Mouse (Mus musculus) neural tube, embryonic 14.5 days (tissue): ENCODE results near the gene Lypd6b. TPM values are rescaled to one million over a fixed set of nuclear protein-coding genes. Genes with fewer than 3 reads are reported as not detected.

Experiments used
- ATAC-seq: fragments of 200-750 bp; cut with Nextera tagmentation; 2 replicates; pipeline ENCODE4 v1.8.0; 2017; ENCODE audit warnings: low read depth, mild to moderate bottlenecking, moderate TSS enrichment, moderate library complexity
- H3K27ac ChIP-seq: fragments of 300-500 bp; sonication (generic); 2 replicates; pipeline ENCODE4 v1.5.1; 2014; ENCODE audit warnings: low read depth, mild to moderate bottlenecking, control low read depth, low read length, moderate library complexity, mixed read lengths
- H3K27me3 ChIP-seq: fragments of 300-500 bp; sonication (generic); 2 replicates; pipeline ENCODE4 v1.6.1; 2014; ENCODE audit warnings: low read length; ENCODE audit not compliant: control insufficient read depth, insufficient read depth
- H3K36me3 ChIP-seq: fragments of 300-500 bp; sonication (generic); 2 replicates; pipeline ENCODE4 v1.6.1; 2014; ENCODE audit warnings: low read length, mixed read lengths; ENCODE audit not compliant: control insufficient read depth, insufficient read depth
- H3K4me1 ChIP-seq: fragments of 300-500 bp; sonication (generic); 2 replicates; pipeline ENCODE4 v1.6.1; 2014; ENCODE audit warnings: low read length; ENCODE audit not compliant: control insufficient read depth, insufficient read depth
- H3K4me2 ChIP-seq: fragments of 300-500 bp; sonication (generic); 2 replicates; pipeline ENCODE4 v1.6.1; 2014; ENCODE audit warnings: mild to moderate bottlenecking, low read depth, low read length, control low read depth
- H3K4me3 ChIP-seq: fragments of 300-500 bp; sonication (generic); 2 replicates; pipeline ENCODE4 v1.5.1; 2014; ENCODE audit warnings: low read depth, low read length, control low read depth, mixed read lengths
- H3K9ac ChIP-seq: fragments of 300-500 bp; sonication (generic); replicated peaks from 2 replicates; pipeline ENCODE4 v1.6.1; 2014; ENCODE audit warnings: low read depth, mild to moderate bottlenecking, control low read depth, low read length, mixed read lengths
- H3K9me3 ChIP-seq: fragments of 300-500 bp; sonication (generic); 2 replicates; pipeline ENCODE4 v1.6.1; 2016; ENCODE audit warnings: low read length; ENCODE audit not compliant: control insufficient read depth
- WGBS: fragments of 180-500 bp; shearing (Covaris S2); extraction: QIAGEN DNeasy Blood & Tissue Kit; methylation state at CpG from one replicate; pipeline ENCODE4 v1.1.7; 2014; 5-methylcytosine and 5-hydroxymethylcytosine counted together
- polyA plus RNA-seq: library from polyadenylated mRNA; unstranded; fragments of >200 nt; fragmentation: Nextera tagmentation; extraction: Ambion mirVana; gene quantifications from 2 replicates; pipeline ENCODE4 v1.2.1, GENCODE M21; 2014

Lypd6b gene
- polyA plus RNA-seq: 14.1 and 24.6 TPM in 2 replicates

DNA sequence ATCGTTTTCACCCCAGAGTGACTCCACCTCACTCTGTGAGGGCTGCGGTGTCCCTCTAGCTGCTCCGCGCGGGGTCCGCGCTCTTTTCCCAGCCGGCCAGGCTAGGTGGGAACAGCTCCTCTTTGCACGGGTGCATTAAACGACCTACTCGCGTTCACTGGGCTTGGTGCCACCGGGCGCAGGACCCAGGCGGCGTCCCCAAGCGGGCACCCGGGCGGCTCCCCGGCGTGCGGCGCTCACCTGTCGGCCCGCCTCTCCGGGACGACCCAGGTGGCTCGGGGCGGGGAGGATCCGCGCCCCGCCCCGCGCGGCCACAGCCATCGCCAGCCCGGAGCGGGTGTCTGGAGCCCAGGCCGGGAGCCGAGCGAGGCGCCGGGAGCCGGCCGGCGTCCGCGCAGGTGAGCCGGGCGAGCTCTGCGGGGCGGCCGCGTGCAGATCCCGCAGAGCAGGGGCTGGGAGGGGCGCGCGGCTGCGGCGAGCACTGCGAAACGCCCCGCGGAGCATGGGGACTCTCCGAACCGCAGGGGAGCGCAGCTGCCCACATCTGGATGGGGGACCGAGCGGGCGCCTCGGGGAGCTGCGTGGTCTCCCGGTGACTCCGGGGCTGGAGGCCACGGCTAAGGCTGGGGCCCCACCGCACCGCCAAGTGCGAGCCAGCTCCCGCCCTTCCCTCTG lies at the start of gene Lypd6b:
Lypd6b (plus strand) TSS at position 313 of the 675 bp plus-strand sequence.
- peak; percentile 72 for ATAC-seq
- Histone ChIP-seq H3K9ac (peak within 1 kb of the TSS; percentile 75), H3K4me3 (peak within 1 kb of the TSS; percentile 62), H3K4me1 (no peaks in the 10 kb centered on the region; the same call in 1 of the 2 replicates), H3K27ac (no peak within 1 kb of the TSS), H3K36me3 (no peaks in the 10 kb centered on the region), H3K4me2 (peak within 1 kb of the TSS; percentile 99), H3K27me3 (peaks cover 11% of the 10 kb centered on the region; the same call in 1 of the 2 replicates), H3K9me3 (no peaks in the 10 kb centered on the region)
- under 1% methylated on average over 63 of the region's 79 CpGs for WGBS

DNA sequence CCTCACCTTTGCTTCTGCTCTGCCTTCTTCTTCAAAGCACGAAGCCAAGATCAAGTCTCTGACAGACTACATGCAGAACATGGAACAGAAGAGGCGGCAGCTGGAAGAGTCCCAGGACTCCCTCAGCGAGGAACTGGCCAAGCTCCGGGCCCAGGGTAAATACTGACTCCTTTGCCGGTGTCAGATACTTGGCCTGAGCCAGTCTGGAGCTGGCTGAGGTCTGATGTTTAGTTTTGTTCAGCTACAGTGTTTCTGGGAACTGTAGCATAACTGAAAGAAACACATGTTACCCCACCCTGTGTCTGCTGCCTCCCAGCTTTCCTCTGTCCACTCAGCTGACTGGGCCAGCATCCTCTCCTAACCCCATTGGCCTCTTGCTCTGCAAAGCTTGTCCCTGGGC lies 48.4 kb upstream of the Lypd6b start:
- 95% methylated on average over 5 of the region's 5 CpGs for WGBS
- H3K4me2 ChIP-seq: no peak overlapping the region
- ATAC-seq: no peak
- no peak overlapping the region for H3K27ac ChIP-seq
- H3K4me1 ChIP-seq: peaks cover 25% of the 10 kb centered on the region
- H3K9me3 ChIP-seq: no peaks in the 10 kb centered on the region
- H3K27me3 ChIP-seq: no peaks in the 10 kb centered on the region
- no peak overlapping the region for H3K4me3 ChIP-seq
- H3K36me3 ChIP-seq: peaks cover 25% of the 10 kb centered on the region
- no peak overlapping the region for H3K9ac ChIP-seq

DNA sequence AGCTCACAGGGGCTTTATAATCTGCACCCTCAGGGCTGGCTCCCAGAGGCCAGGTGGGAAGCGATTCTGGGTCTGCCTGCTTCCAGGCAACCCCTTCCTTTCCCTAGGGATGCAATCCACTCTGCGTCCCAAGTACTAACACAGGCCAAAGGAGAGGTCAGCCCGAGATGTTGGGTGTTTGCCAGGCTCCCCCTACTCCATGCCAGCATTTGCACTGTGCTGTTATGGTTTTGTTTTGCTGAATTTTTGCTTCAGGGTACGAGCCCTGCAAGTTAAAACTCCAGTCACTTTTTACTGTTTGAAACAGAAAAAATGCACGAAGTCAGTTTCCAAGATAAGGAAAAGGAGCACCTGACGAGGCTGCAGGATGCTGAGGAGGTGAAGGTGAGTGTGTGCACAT lies 46.5 kb upstream of the Lypd6b start:
- ATAC-seq: no peak
- H3K9me3 ChIP-seq: no peaks in the 10 kb centered on the region
- peaks cover 34% of the 10 kb centered on the region for H3K4me1 ChIP-seq
- no peak overlapping the region for H3K4me2 ChIP-seq
- WGBS: 63% methylated on average over 6 of the region's 6 CpGs
- no peaks in the 10 kb centered on the region for H3K27me3 ChIP-seq
- no peak overlapping the region for H3K9ac ChIP-seq
- 0 out of 2 replicates have a peak overlapping the region, but pooled peaks have one; percentile 0 for H3K27ac ChIP-seq
- H3K36me3 ChIP-seq: peaks cover 30% of the 10 kb centered on the region
- H3K4me3 ChIP-seq: no peak overlapping the region

DNA sequence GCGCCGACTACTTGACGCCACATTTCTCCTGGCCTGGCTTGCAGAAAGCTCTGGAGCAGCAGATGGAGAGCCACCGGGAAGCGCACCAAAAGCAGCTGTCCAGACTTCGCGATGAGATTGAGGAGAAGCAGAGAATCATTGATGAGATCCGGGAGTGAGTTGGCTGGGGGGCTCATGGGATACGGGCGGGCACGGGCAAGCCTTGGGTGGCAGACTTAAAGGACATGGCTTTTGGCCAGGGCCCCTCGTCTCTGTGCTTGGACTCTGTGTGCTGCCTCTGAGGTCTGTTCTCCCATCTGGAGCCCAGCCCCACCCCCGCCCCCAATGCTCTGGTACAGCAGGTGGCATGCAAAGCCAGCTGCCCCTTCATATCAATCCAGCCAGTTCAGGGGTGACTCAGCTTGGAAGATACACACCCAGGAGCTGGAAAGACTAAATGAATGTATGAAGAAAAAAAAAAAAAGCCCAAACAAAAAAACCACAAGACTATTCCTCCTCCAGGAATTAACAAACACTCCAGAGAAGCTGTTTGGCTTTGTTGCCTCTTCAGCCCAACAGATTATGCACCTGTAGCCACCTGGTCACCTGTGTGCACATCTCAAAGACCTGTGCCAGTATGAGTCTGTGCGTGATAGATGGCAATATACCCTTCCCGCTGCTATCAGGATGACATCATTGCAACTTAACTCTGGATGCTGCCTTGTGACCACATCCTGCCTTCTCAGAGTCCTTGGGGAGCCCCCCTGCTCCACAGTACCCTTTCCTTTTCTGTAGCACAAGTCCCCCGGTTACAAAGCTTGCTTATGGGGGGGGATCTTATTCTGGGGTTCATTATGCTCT lies 45.4 kb upstream of the Lypd6b start:
- peak; percentile 23; the same call in 1 of the 2 replicates for ATAC-seq
- Histone ChIP-seq H3K4me3 (no peak overlapping the region), H3K9me3 (no peaks in the 10 kb centered on the region), H3K27ac (peak overlapping the region; percentile 10; the same call in 1 of the 2 replicates), H3K36me3 (peaks cover 36% of the 10 kb centered on the region), H3K4me2 (no peak overlapping the region), H3K4me1 (peaks cover 34% of the 10 kb centered on the region), H3K27me3 (no peaks in the 10 kb centered on the region), H3K9ac (no peak overlapping the region)
- WGBS: 48% methylated on average over 16 of the region's 16 CpGs

DNA sequence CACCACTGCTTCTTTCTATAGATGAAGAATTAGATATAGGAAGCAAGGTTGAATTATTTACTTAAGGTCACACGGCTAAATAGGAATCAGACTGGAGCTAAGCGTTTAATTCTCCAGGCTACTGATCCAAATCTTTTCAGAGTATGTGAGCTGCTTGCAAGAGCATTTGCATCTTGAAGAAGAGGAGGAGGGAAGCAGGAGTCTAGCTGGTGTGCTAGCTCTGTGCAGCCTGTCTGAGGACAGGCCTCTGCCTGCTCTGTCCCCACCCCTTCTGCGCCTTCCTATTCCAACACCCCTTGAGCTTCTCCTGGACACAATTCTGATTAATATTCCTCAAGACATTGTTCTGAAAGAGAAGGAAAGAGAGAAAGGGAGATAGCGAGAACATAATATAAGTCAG lies 44.6 kb upstream of the Lypd6b start:
- Histone ChIP-seq H3K9me3 (no peaks in the 10 kb centered on the region), H3K36me3 (peaks cover 41% of the 10 kb centered on the region), H3K4me1 (peaks cover 34% of the 10 kb centered on the region), H3K4me2 (no peak overlapping the region), H3K27me3 (no peaks in the 10 kb centered on the region), H3K27ac (peak overlapping the region; percentile 63; the same call in 1 of the 2 replicates), H3K9ac (no peak overlapping the region), H3K4me3 (no peak overlapping the region)
- WGBS: 69% methylated on average over 4 of the region's 4 CpGs
- ATAC-seq: no peak

DNA sequence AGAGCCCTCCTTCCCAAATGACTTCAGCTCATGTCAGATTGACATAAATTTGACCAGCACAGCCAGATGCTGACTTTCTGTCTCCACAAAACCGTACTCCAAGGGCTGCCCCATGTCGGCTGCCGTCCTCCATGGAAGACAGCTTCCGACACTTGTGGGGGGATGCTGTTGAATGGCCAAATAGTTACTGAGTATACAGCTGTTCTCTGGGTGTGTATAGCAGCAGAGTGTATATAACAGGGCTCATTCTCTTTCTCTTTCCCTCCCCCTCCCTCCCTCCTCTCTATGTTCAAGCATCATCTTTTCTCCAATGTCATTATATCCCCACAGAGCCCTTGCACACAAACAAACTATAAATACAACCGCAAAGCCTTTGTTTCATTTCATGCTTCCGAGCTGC lies 43.7 kb upstream of the Lypd6b start:
- WGBS: 13% methylated on average over 6 of the region's 6 CpGs
- no peaks in the 10 kb centered on the region for H3K9me3 ChIP-seq
- H3K4me2 ChIP-seq: no peak overlapping the region
- peak overlapping the region; percentile 63; the same call in 1 of the 2 replicates for H3K27ac ChIP-seq
- no peak overlapping the region for H3K4me3 ChIP-seq
- H3K27me3 ChIP-seq: no peaks in the 10 kb centered on the region
- peaks cover 41% of the 10 kb centered on the region for H3K36me3 ChIP-seq
- no peak overlapping the region for H3K9ac ChIP-seq
- peaks cover 34% of the 10 kb centered on the region for H3K4me1 ChIP-seq
- peak; percentile 12; the same call in 1 of the 2 replicates for ATAC-seq

DNA sequence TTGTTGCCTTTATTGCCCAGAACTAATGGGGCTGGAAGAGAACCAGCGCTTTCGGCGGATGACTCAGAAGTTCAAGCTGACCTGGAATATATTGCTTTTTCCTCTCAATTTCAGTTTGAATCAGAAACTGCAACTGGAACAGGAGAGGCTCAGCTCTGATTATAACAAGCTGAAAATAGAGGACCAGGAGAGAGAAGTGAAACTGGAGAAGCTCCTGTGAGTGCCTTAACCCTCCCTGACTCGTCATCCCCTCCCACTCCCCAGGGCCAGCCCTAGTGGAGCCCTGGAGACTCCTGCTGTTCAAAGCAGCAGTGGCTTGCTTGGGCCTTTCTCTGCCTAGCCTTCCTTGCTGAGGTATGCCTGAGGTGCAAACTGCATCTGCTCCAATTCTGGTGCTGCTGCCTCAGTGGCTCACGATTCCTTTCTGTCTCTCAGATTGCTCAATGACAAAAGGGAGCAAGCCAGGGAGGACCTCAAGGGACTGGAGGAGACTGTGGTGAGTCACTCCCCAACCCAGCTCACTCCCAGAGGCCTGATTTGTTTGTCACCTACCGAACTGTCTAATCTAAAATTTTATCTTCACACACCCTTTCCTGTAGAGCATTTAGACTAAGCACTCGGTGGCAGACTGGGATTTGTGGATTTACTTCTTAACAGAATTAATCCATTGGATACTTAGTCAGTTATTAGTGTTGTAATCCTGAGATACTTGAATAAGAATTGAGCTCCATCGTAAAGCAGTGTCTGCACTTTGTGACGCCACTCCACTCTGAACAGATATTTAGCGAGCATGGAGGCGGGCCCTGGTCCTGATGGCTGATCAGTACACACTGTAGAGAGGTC lies 43.0 kb upstream of the Lypd6b start:
- no peak for ATAC-seq
- Histone ChIP-seq H3K9ac (no peak overlapping the region), H3K4me1 (peaks cover 34% of the 10 kb centered on the region), H3K4me2 (no peak overlapping the region), H3K36me3 (peaks cover 38% of the 10 kb centered on the region), H3K9me3 (no peaks in the 10 kb centered on the region), H3K4me3 (no peak overlapping the region), H3K27ac (peak overlapping the region; percentile 63), H3K27me3 (no peaks in the 10 kb centered on the region)
- WGBS: 33% methylated on average over 11 of the region's 11 CpGs

DNA sequence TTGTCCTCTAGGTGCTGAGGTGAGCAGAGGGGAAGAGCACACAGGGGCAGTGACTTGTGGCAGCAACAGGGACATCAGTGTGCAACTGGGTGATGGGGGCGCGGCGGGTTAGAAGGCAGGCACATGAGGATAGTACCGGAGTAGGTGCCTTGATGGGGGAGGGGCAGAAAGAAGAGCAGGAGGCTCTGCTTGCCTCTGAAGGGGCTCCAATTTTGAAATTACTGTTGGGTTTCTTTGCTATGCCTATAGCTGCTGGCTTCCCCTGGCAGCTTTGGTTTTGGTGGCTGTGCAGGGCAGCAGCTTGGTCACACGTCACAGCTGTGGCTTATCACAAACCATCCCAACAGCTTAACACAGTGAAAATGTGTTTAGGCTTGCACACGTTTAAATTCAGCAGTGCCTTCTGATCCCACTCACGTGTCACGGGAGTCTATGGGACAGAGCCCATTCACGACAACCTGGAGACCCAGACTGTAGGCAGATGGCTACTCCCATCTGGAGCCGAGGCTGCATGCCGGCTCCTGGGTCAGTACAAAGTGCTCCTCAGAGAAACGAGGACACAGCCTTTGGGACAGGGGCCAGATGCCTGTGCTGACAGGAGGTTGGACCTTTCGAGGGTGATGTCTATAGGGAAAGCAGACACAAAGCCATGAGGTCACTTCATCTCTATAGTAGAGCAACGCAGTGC lies 42.2 kb upstream of the Lypd6b start:
- H3K9me3 ChIP-seq: no peaks in the 10 kb centered on the region
- no peak overlapping the region for H3K9ac ChIP-seq
- no peaks in the 10 kb centered on the region for H3K27me3 ChIP-seq
- H3K27ac ChIP-seq: peak overlapping the region; percentile 55
- no peak overlapping the region for H3K4me2 ChIP-seq
- no peak overlapping the region for H3K4me3 ChIP-seq
- ATAC-seq: 0 out of 2 replicates have a peak, but pooled peaks have one; percentile 16
- H3K4me1 ChIP-seq: peaks cover 34% of the 10 kb centered on the region
- peaks cover 39% of the 10 kb centered on the region for H3K36me3 ChIP-seq
- 52% methylated on average over 14 of the region's 14 CpGs for WGBS
